Mouse (Mus musculus) CH12F3 (cell line): Measurements from ENCODE around the gene Grid1.

ENCODE experiments used
- in situ Hi-C: fragments of 300-500 bp; cut with MboI; formaldehyde crosslinking; loops from 2 replicates; pipeline ENCODE4 v1.14.3; 2020; ENCODE audit warnings: low sequenced_read_pairs

The Grid1 gene

GRCm38 (mm10) chr14:34819919-34820652 lies at the start of gene Grid1:
Gene Grid1 (plus strand): TSS chr14:34820108.
- in situ Hi-C loops = no loop called here

- in situ Hi-C loops = no loop called here
Measured at GRCm38 (mm10) chr14:34770467-34770866, 49.4 kb upstream of the Grid1 start.

GRCm38 (mm10) chr14:34771601-34772000 lies 48.3 kb upstream of the Grid1 start:
- in situ Hi-C loops = no loop called here

- in situ Hi-C loops = no loop called here
Measured at GRCm38 (mm10) chr14:34772132-34772531, 47.8 kb upstream of the Grid1 start.

GRCm38 (mm10) chr14:34773681-34774080 lies 46.2 kb upstream of the Grid1 start:
- in situ Hi-C loops = no loop called here

GRCm38 (mm10) chr14:34774231-34774630 lies 45.7 kb upstream of the Grid1 start:
- in situ Hi-C loops = no loop called here

- in situ Hi-C loops = loop anchor here (5.0 kb wide), 1 partner anchor 155 kb away; no protein-coding TSS in a partner anchor
Measured at GRCm38 (mm10) chr14:34776719-34777385, 43.1 kb upstream of the Grid1 start.

- in situ Hi-C loops = loop anchor here (5.0 kb wide), 1 partner anchor 156 kb away; no protein-coding TSS in a partner anchor
Measured at GRCm38 (mm10) chr14:34777810-34778209, 42.1 kb upstream of the Grid1 start.

GRCm38 (mm10) chr14:34778760-34779159 lies 41.1 kb upstream of the Grid1 start:
- in situ Hi-C loops = loop anchor here (5.0 kb wide), 1 partner anchor 156 kb away; no protein-coding TSS in a partner anchor

GRCm38 (mm10) chr14:34793406-34794037 lies 26.4 kb upstream of the Grid1 start:
- in situ Hi-C loops = no loop called here

GRCm38 (mm10) chr14:34810763-34811489 lies 9.0 kb upstream of the Grid1 start:
- in situ Hi-C loops = no loop called here

- in situ Hi-C loops = no loop called here
Measured at GRCm38 (mm10) chr14:34811490-34811808, 8.5 kb upstream of the Grid1 start.

- in situ Hi-C loops = no loop called here
Measured at GRCm38 (mm10) chr14:34816301-34816700, 3.6 kb upstream of the Grid1 start.

GRCm38 (mm10) chr14:34818387-34818980 lies 1.4 kb upstream of the Grid1 start:
- in situ Hi-C loops = no loop called here

- in situ Hi-C loops = no loop called here
Measured at GRCm38 (mm10) chr14:34819121-34819918, 588 bp upstream of the Grid1 start.

- in situ Hi-C loops = no loop called here
Measured at GRCm38 (mm10) chr14:34820653-34821005, 721 bp downstream of the Grid1 start.

GRCm38 (mm10) chr14:34821131-34821790 lies 1.4 kb downstream of the Grid1 start:
- in situ Hi-C loops = no loop called here

GRCm38 (mm10) chr14:34823136-34823535 lies 3.2 kb downstream of the Grid1 start:
- in situ Hi-C loops = no loop called here

GRCm38 (mm10) chr14:34824186-34824585 lies 4.3 kb downstream of the Grid1 start:
- in situ Hi-C loops = no loop called here
